ENCODE assay signal across 16 mouse cellular contexts in genomic region chr6:100206261-100206660, GRCm38 (mm10).
A peak's percentile ranks its signal among the peaks of the same experiment; 100 is the strongest.
DNase-seq lines count a peak whose midpoint lies in the region; ATAC-seq and TF ChIP-seq lines count a peak whose summit lies in the region.
"Had no signal": no experiment of that assay in that cellular context is flagged by ENCODE, and none has a peak within 500 bp of the region (broad histone marks: within the 10 kb centered on the region; RNA-seq: fewer than 3 reads in every experiment).

No protein-coding gene starts in this region.

- H3K4me2 ChIP-seq in forebrain, embryonic 13.5 days = peak overlapping the region; percentile 39; the same call in 1 of the 2 replicates
- no peak overlapping the region for H3K4me2 ChIP-seq in forebrain, embryonic 11.5 days (ENCODE audit: low read depth, low read length, severe bottlenecking)
- no peak overlapping the region; the same call in 1 of the 2 replicates for H3K4me2 ChIP-seq in hindbrain, embryonic 14.5 days (replicated peaks)
- H3K4me2 ChIP-seq in midbrain, embryonic 16.5 days (ENCODE audit: low read length) = no peak overlapping the region

- no peak overlapping the region for H3K4me3 ChIP-seq in forebrain, embryonic 13.5 days
- no peak overlapping the region for H3K4me3 ChIP-seq in forebrain, embryonic 11.5 days (ENCODE audit: low read depth, low read length)
- H3K4me3 ChIP-seq in hindbrain, embryonic 10.5 days = no peak overlapping the region
- no peak overlapping the region for H3K4me3 ChIP-seq in hindbrain, embryonic 14.5 days (replicated peaks; ENCODE audit: low read length)
- H3K4me3 ChIP-seq in midbrain, embryonic 16.5 days (ENCODE audit: low read depth, low read length) = no peak overlapping the region
- H3K4me3 ChIP-seq in midbrain, embryonic 10.5 days = no peak overlapping the region
- no peak overlapping the region for H3K4me3 ChIP-seq in olfactory bulb, adult 2 months (ENCODE audit: insufficient read depth, low read depth, low read length)
- H3K4me3 ChIP-seq in thymus, adult 2 months (ENCODE audit: control insufficient read depth, insufficient read depth, low read length) = no peak overlapping the region
- H3K4me3 ChIP-seq: limb, embryonic 12.5 days; liver, embryonic 12.5 days; midbrain, embryonic 13.5 days had no signal

- peaks cover 6% of the 10 kb centered on the region; the same call in 1 of the 2 replicates for H3K27me3 ChIP-seq in forebrain, embryonic 13.5 days
- no peaks in the 10 kb centered on the region for H3K27me3 ChIP-seq in forebrain, embryonic 11.5 days (ENCODE audit: control insufficient read depth, insufficient read depth, low read length)
- peaks cover 86% of the 10 kb centered on the region for H3K27me3 ChIP-seq in hindbrain, embryonic 10.5 days (ENCODE audit: insufficient read depth, poor library complexity, severe bottlenecking)
- peaks cover 31% of the 10 kb centered on the region for H3K27me3 ChIP-seq in hindbrain, embryonic 14.5 days (ENCODE audit: control insufficient read depth, insufficient read depth, low read length)
- H3K27me3 ChIP-seq in midbrain, embryonic 16.5 days (ENCODE audit: control insufficient read depth, insufficient read depth, low read depth, low read length) = peaks cover 6% of the 10 kb centered on the region; the same call in 1 of the 2 replicates
- H3K27me3 ChIP-seq in midbrain, embryonic 10.5 days (ENCODE audit: low read depth, poor library complexity, severe bottlenecking) = peaks cover 92% of the 10 kb centered on the region
- no peaks in the 10 kb centered on the region for H3K27me3 ChIP-seq in thymus, adult 2 months (ENCODE audit: control insufficient read depth, insufficient read depth, low read length)

- peaks cover 45% of the 10 kb centered on the region for H3K4me1 ChIP-seq in forebrain, embryonic 13.5 days
- H3K4me1 ChIP-seq in forebrain, embryonic 11.5 days (replicated peaks; ENCODE audit: control insufficient read depth, insufficient read depth, low read length) = peaks cover 5% of the 10 kb centered on the region; the same call in 1 of the 2 replicates
- H3K4me1 ChIP-seq in hindbrain, embryonic 10.5 days (replicated peaks) = peaks cover 61% of the 10 kb centered on the region
- peaks cover 20% of the 10 kb centered on the region for H3K4me1 ChIP-seq in hindbrain, embryonic 14.5 days (replicated peaks; ENCODE audit: control insufficient read depth, insufficient read depth, low read length)
- H3K4me1 ChIP-seq in midbrain, embryonic 16.5 days (ENCODE audit: control insufficient read depth, insufficient read depth, low read length) = peaks cover 14% of the 10 kb centered on the region
- peaks cover 30% of the 10 kb centered on the region for H3K4me1 ChIP-seq in midbrain, embryonic 10.5 days
- peaks cover 34% of the 10 kb centered on the region for H3K4me1 ChIP-seq in olfactory bulb, adult 2 months (ENCODE audit: control insufficient read depth, insufficient read depth, low read length)
- peaks cover 20% of the 10 kb centered on the region for H3K4me1 ChIP-seq in thymus, adult 2 months (replicated peaks; ENCODE audit: control insufficient read depth, insufficient read depth, low read length)

- no peak for TF ChIP-seq POLR2A in olfactory bulb, adult 2 months (IDR thresholded peaks at IDR 0.05; ENCODE audit: insufficient read depth, low read depth, low read length)
- no peak for TF ChIP-seq POLR2A in thymus, adult 2 months (IDR thresholded peaks at IDR 0.05; ENCODE audit: control insufficient read depth, extremely low read depth, insufficient read depth, low read length, poor library complexity)

- ATAC-seq in forebrain, embryonic 13.5 days = peak; percentile 7; the same call in 1 of the 2 replicates
- ATAC-seq in forebrain, embryonic 11.5 days (replicated peaks; ENCODE audit: low FRiP score) = no peak
- no peak for ATAC-seq in hindbrain, embryonic 14.5 days (ENCODE audit: low FRiP score)
- ATAC-seq in midbrain, embryonic 16.5 days = no peak
- ATAC-seq: CD4-positive, CD25-positive, alpha-beta regulatory T cell, adult 4 months; liver, embryonic 12.5 days had no signal

- no peak for TF ChIP-seq CTCF in olfactory bulb, adult 2 months (IDR thresholded peaks at IDR 0.05; ENCODE audit: insufficient read depth, low read depth, low read length)
- TF ChIP-seq CTCF in thymus, adult 2 months (IDR thresholded peaks at IDR 0.05; ENCODE audit: borderline replicate concordance, control insufficient read depth, extremely low read depth, insufficient read depth, low read length, poor library complexity) = no peak

- H3K9me3 ChIP-seq in forebrain, embryonic 13.5 days (replicated peaks) = no peaks in the 10 kb centered on the region
- H3K9me3 ChIP-seq in forebrain, embryonic 11.5 days (ENCODE audit: control insufficient read depth, low read length) = no peaks in the 10 kb centered on the region
- no peaks in the 10 kb centered on the region for H3K9me3 ChIP-seq in hindbrain, embryonic 10.5 days
- H3K9me3 ChIP-seq in hindbrain, embryonic 14.5 days (ENCODE audit: control insufficient read depth, low read length) = no peaks in the 10 kb centered on the region
- H3K9me3 ChIP-seq in midbrain, embryonic 16.5 days (replicated peaks; ENCODE audit: control insufficient read depth, low read length, poor library complexity, severe bottlenecking) = no peaks in the 10 kb centered on the region
- no peaks in the 10 kb centered on the region for H3K9me3 ChIP-seq in midbrain, embryonic 10.5 days (replicated peaks)
- H3K9me3 ChIP-seq: limb, embryonic 12.5 days; liver, embryonic 12.5 days; midbrain, embryonic 13.5 days had no signal

- no peaks in the 10 kb centered on the region for H3K36me3 ChIP-seq in forebrain, embryonic 13.5 days (ENCODE audit: poor library complexity, severe bottlenecking)
- H3K36me3 ChIP-seq in forebrain, embryonic 11.5 days (ENCODE audit: control insufficient read depth, insufficient read depth, low read length) = no peaks in the 10 kb centered on the region
- H3K36me3 ChIP-seq in hindbrain, embryonic 10.5 days = no peaks in the 10 kb centered on the region
- no peaks in the 10 kb centered on the region for H3K36me3 ChIP-seq in hindbrain, embryonic 14.5 days (replicated peaks; ENCODE audit: control insufficient read depth, insufficient read depth)
- H3K36me3 ChIP-seq in midbrain, embryonic 16.5 days (ENCODE audit: control insufficient read depth, insufficient read depth, low read length) = no peaks in the 10 kb centered on the region
- no peaks in the 10 kb centered on the region for H3K36me3 ChIP-seq in midbrain, embryonic 10.5 days
- H3K36me3 ChIP-seq in thymus, adult 2 months (ENCODE audit: control insufficient read depth, insufficient read depth, low read length) = no peaks in the 10 kb centered on the region
- H3K36me3 ChIP-seq: limb, embryonic 12.5 days; liver, embryonic 12.5 days; midbrain, embryonic 13.5 days had no signal

- no peak for DNase-seq in forebrain, embryonic 11.5 days (ENCODE audit: low spot score)
- no peak for DNase-seq in hindbrain, embryonic 10.5 days (ENCODE audit: low spot score)
- no peak for DNase-seq in hindbrain, embryonic 14.5 days (ENCODE audit: low spot score)
- DNase-seq in midbrain, embryonic 10.5 days (ENCODE audit: low spot score) = no peak
- DNase-seq in thymus, adult 2 months = no peak
- DNase-seq: adrenal gland, postnatal 25 days; cerebellum, adult 11 months; heart, postnatal 36 days had no signal

- no peak overlapping the region for H3K27ac ChIP-seq in forebrain, embryonic 13.5 days
- no peak overlapping the region for H3K27ac ChIP-seq in forebrain, embryonic 11.5 days (ENCODE audit: low read depth, low read length)
- peak overlapping the region; percentile 35; the same call in 1 of the 2 replicates for H3K27ac ChIP-seq in hindbrain, embryonic 10.5 days
- H3K27ac ChIP-seq in hindbrain, embryonic 14.5 days = no peak overlapping the region
- 0 out of 2 replicates have a peak overlapping the region, but pooled peaks have one; percentile 12 for H3K27ac ChIP-seq in midbrain, embryonic 16.5 days (ENCODE audit: low read length)
- H3K27ac ChIP-seq in midbrain, embryonic 10.5 days (replicated peaks) = no peak overlapping the region
- peak overlapping the region; percentile 7; the same call in 1 of the 2 replicates for H3K27ac ChIP-seq in olfactory bulb, adult 2 months (ENCODE audit: insufficient read depth, low read depth, low read length)
- no peak overlapping the region for H3K27ac ChIP-seq in thymus, adult 2 months (ENCODE audit: control insufficient read depth, insufficient read depth, low read length)
- H3K27ac ChIP-seq: limb, embryonic 12.5 days; liver, embryonic 12.5 days; midbrain, embryonic 13.5 days had no signal

- 76% methylated on average over 1 of the region's 1 CpGs for WGBS in forebrain, embryonic 13.5 days
- 60% methylated on average over 1 of the region's 1 CpGs for WGBS in forebrain, embryonic 11.5 days
- 38% methylated on average over 1 of the region's 1 CpGs for WGBS in hindbrain, embryonic 10.5 days
- WGBS in hindbrain, embryonic 14.5 days = 39% methylated on average over 1 of the region's 1 CpGs
- 58% methylated on average over 1 of the region's 1 CpGs for WGBS in midbrain, embryonic 16.5 days
- 63% methylated on average over 1 of the region's 1 CpGs for WGBS in midbrain, embryonic 10.5 days
- WGBS in olfactory bulb, adult 2 months = 70% methylated on average over 1 of the region's 1 CpGs
- WGBS in thymus, adult 2 months = 88% methylated on average over 1 of the region's 1 CpGs

- H3K9ac ChIP-seq in forebrain, embryonic 13.5 days = no peak overlapping the region
- H3K9ac ChIP-seq in forebrain, embryonic 11.5 days (ENCODE audit: low read length) = no peak overlapping the region
- no peak overlapping the region for H3K9ac ChIP-seq in hindbrain, embryonic 14.5 days
- H3K9ac ChIP-seq in midbrain, embryonic 16.5 days (ENCODE audit: low read depth, low read length) = no peak overlapping the region
- H3K9ac ChIP-seq: limb, embryonic 12.5 days; liver, embryonic 12.5 days; lung, embryonic 14.5 days; midbrain, embryonic 13.5 days had no signal

Comparison
In these comparisons a context has a peak if more than half of its experiments do, and no peak if none do; other contexts are left out.
1. H3K27ac ChIP-seq: peak in hindbrain, embryonic 10.5 days (single experiment), midbrain, embryonic 16.5 days (single experiment) and olfactory bulb, adult 2 months (single experiment); none in forebrain, embryonic 13.5 days (single experiment), forebrain, embryonic 11.5 days (single experiment), hindbrain, embryonic 14.5 days (single experiment), midbrain, embryonic 10.5 days (single experiment) and thymus, adult 2 months (single experiment).